Mouse (Mus musculus) E14TG2a.4 (cell line): ENCODE results near the gene 5730522E02Rik.

ENCODE experiments used
- CTCF ChIP-seq: conservative IDR thresholded peaks from 2 replicates; pipeline ENCODE4 v1.5.1; 2014; ENCODE audit warnings: low read length
- POU5F1 ChIP-seq: IDR thresholded peaks from 2 replicates; pipeline ENCODE4 v1.6.1; 2014; ENCODE audit warnings: low read length, borderline replicate concordance

DNA sequence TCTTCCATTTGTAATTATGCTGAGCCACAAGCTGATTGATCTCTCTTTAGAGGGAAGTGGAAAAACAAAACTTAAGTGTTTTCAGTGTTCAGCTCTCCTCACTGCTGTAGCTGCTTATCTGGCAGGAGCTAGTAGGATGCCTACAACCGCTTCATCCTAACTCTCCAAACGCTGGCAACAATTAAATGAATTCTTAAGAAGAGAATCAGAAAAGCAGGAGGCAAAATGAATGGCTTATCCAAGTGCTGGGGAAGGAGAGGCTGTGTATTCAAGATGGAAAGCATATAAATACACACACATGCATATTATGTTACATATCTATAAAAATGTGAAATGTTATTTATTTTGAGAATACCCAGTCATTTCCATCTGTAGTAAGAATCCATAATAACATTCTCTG, 500.0 kb downstream of the 5730522E02Rik start:
- no peak for TF ChIP-seq CTCF
- TF ChIP-seq POU5F1, result no peak
